Mouse (Mus musculus) testis, adult 2 months (tissue): ENCODE measurements around the gene Prkar2b. TPM values are rescaled to one million over a fixed set of nuclear protein-coding genes. Genes with fewer than 3 reads are reported as not detected.

Experiments
- H3K27ac ChIP-seq: fragments of 200-500 bp; 2 replicates; pipeline ENCODE4 v1.5.1; 2012; ENCODE audit warnings: low read depth, low read length; ENCODE audit not compliant: control insufficient read depth, insufficient read depth
- H3K27me3 ChIP-seq: fragments of 200-500 bp; 2 replicates; pipeline ENCODE4 v1.6.1; 2012; ENCODE audit warnings: mild to moderate bottlenecking, low read length, moderate library complexity; ENCODE audit not compliant: control insufficient read depth, insufficient read depth
- H3K36me3 ChIP-seq: fragments of 200-500 bp; 2 replicates; pipeline ENCODE4 v1.6.1; 2012; ENCODE audit warnings: mild to moderate bottlenecking, low read length; ENCODE audit not compliant: control insufficient read depth, insufficient read depth
- H3K4me1 ChIP-seq: fragments of 200-500 bp; 2 replicates; pipeline ENCODE4 v1.6.1; 2012; ENCODE audit warnings: low read length; ENCODE audit not compliant: control insufficient read depth, insufficient read depth
- H3K4me3 ChIP-seq: fragments of 200-500 bp; 2 replicates; pipeline ENCODE4 v1.5.1; 2012; ENCODE audit warnings: low read depth, mild to moderate bottlenecking, low read length, moderate library complexity, mixed read lengths; ENCODE audit not compliant: control insufficient read depth
- CTCF ChIP-seq: fragments of 200-500 bp; IDR thresholded peaks from 2 replicates; pipeline ENCODE4 v1.5.1; 2012; ENCODE audit warnings: low read depth, mild to moderate bottlenecking, inconsistent platforms, low read length, moderate library complexity; ENCODE audit not compliant: control insufficient read depth, insufficient read depth, insufficient replicate concordance
- POLR2A ChIP-seq: fragments of 200-500 bp; IDR thresholded peaks from 2 replicates; pipeline ENCODE4 v1.6.1; 2012; ENCODE audit warnings: low read depth, mild to moderate bottlenecking, inconsistent platforms, low read length, moderate library complexity; ENCODE audit not compliant: control insufficient read depth
- polyA plus RNA-seq: library from polyadenylated mRNA; depleted of rRNA; stranded (reverse); fragments of >200 nt; gene quantifications from 2 replicates; pipeline ENCODE4 v1.2.3, GENCODE M21; 2012

The Prkar2b gene
- polyA plus RNA-seq, 1 experiment = 3.5 TPM

DNA sequence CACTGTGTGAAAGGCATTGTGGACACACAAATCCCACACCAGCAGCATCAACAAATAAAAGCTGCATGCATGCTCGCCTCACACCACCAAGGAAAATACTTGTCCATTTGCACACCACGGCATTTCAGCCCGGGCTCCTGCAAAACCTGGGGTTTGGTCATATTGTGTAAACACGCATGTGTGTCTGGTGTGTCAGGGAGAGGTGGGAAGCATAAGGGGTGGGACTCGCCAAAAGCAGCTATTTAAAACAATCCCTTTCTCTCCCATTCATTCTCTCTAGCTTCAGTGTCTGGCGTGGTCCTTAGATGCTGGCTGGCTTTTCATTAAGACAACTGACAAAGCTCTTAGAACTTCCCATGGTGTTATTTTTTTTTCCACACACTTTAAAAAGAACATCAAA, 1.4 kb downstream of the Prkar2b start:
- H3K27me3 ChIP-seq = no peaks in the 10 kb centered on the region
- peaks cover 5% of the 10 kb centered on the region for H3K4me1 ChIP-seq
- H3K36me3 ChIP-seq = no peaks in the 10 kb centered on the region
- TF ChIP-seq CTCF = no peak
- no peak for TF ChIP-seq POLR2A
- no peak overlapping the region for H3K27ac ChIP-seq
- H3K4me3 ChIP-seq = no peak overlapping the region

DNA sequence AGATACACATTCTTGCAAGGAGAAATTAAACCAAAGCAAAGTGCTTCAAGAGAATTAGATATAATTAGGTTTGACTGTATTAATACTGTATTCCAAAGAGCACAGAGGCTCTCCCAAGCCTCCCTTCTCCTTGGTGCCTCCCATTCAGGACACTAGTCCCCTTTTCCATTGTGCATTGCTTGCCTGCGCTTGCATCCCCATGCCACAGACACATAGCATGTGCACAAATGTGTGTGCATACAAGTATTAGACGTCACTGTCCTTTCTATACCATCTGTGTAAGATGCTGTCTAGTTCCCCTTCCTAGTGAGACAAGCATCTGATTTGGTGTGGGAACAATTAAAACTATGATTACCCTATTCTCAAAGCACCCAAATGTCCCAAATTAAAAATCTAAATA, 2.0 kb downstream of the Prkar2b start:
- Histone ChIP-seq H3K4me3 (no peak overlapping the region), H3K27ac (no peak overlapping the region)
- TF ChIP-seq POLR2A = no peak
- TF ChIP-seq CTCF = no peak

DNA sequence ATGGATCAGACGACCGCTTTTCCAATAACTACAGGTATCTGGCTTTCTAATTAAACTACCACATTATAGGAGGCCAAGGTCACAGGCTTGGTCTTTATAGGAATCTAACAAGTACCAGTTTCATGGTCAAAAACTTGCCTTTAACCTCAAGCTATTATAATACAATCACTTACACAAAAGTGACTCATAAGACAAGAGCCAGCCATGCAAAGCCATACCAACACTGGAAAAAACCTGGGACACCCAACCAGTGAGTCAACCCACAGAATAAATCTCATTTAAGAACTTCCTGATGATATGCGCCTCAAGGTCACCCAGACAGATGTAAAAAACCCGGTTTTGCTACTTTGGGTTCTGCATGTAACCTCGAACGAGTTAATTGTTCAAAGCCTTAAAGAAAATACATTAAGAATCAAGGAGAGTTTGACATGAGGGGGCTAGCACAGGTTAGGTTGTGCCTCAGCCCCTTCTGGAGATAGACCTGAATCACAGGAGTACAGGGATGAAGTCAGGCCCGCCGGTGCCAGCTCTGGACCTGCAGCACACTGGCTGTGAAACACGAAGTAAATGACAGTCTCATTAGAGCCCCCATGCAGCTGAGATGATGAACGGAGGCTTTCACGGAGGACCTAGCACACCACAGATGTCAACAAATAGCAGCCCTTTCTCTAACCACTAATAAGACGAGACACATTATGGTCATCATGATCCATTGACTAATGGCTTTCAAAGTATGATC, 3.5 kb downstream of the Prkar2b start:
- no peaks in the 10 kb centered on the region for H3K27me3 ChIP-seq
- no peak overlapping the region for H3K27ac ChIP-seq
- TF ChIP-seq CTCF (no peak), POLR2A (no peak)
- peaks cover 5% of the 10 kb centered on the region for H3K4me1 ChIP-seq
- H3K36me3 ChIP-seq = no peaks in the 10 kb centered on the region
- no peak overlapping the region for H3K4me3 ChIP-seq

More for the DNA sequence above, 2.0 kb downstream of the Prkar2b start:
- Histone ChIP-seq H3K27me3 (no peaks in the 10 kb centered on the region), H3K36me3 (no peaks in the 10 kb centered on the region), H3K4me1 (peaks cover 5% of the 10 kb centered on the region)

DNA sequence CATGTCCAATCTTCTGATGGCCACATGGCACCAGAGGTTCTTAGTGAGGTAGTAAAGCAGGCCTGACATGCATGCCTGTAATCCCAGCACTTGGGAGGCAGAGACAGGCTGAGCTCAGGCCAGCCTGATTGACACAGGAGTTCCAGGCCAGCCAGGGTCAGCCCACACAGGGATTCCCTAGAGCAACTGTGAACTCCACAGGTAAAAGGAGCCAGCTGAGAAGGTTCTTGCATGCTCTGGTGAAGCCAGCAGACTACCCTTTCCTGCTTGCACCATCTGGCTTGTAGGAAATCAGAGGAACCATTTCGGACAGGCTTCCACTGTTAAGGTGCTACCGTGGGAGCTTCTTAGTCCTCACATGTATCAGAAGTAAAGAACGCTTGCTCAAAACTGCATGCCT, 5.3 kb downstream of the Prkar2b start:
- Histone ChIP-seq H3K4me1 (peaks cover 5% of the 10 kb centered on the region), H3K36me3 (no peaks in the 10 kb centered on the region), H3K27ac (no peak overlapping the region), H3K4me3 (no peak overlapping the region), H3K27me3 (no peaks in the 10 kb centered on the region)
- no peak for TF ChIP-seq CTCF
- no peak for TF ChIP-seq POLR2A

DNA sequence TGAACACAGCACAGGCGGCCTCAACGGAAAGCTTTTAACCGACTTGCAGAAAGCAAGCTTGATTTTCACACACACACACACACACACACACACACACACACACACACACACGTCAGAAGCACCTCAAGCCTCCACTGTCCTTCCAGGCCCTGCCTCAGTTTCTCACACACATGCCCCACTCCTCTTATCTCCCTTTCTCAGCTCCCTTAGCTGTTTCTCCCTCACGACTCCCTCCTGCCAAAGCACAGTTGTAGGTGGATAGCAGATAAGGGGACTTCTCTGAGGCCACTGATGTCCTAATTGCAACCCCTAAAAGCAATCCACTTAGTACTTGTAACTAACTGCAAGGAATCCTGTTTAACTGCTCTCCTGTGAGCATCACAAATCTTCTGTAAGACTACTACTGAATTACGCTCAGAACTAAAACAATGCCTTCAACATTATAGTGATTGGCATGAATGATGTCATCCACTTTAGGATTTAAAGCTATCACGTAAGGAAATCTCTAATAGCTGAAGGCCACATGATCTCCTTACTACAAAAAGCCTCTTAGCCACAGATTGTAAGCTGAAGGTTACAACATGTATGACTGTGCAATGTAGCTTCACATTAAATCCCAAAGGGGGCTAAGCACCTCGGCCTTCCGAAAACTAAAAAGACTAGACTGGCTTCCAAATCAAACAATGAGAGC, 6.5 kb downstream of the Prkar2b start:
- Histone ChIP-seq H3K36me3 (no peaks in the 10 kb centered on the region), H3K27me3 (no peaks in the 10 kb centered on the region), H3K27ac (no peak overlapping the region), H3K4me3 (no peak overlapping the region), H3K4me1 (no peaks in the 10 kb centered on the region)
- TF ChIP-seq CTCF = no peak
- TF ChIP-seq POLR2A = no peak

DNA sequence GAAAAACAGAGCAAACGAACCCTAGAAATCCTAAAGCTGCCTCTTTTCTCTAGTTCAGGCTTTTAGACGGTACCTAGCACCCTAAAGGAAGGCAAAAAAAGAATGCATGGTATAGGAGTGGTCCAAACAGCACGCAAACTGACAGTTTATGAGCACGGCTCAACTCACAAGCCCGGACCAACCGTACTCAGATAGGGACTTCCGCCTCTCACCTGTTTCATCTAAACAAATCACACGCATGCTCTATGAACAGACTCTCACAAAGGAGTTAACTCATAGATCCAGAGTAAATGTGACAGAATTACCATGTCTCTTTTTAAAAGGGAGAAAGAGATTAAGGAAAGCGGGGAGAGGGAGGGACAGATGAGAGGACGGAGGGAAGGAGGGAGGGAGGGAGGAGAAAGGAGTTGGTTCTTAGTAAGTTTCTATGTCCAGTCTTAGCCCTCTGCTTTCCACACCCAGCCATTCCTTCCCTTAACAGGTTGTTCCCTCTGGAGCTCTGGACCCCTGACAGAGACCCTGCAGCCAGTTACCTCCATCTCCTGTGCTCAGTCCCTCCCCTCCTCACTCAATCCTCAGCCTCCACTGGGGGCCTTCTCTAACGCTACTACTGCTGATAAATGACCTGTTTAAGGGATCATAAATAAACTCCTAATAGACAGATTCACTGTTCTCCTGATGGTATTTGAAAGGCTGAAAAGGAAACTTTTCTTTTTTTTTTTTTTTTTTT, 7.3 kb downstream of the Prkar2b start:
- Histone ChIP-seq H3K4me3 (peak overlapping the region; percentile 6), H3K27ac (peak overlapping the region; percentile 49; the same call in 1 of the 2 replicates), H3K27me3 (no peaks in the 10 kb centered on the region), H3K36me3 (no peaks in the 10 kb centered on the region), H3K4me1 (no peaks in the 10 kb centered on the region)
- TF ChIP-seq CTCF (no peak), POLR2A (no peak)

DNA sequence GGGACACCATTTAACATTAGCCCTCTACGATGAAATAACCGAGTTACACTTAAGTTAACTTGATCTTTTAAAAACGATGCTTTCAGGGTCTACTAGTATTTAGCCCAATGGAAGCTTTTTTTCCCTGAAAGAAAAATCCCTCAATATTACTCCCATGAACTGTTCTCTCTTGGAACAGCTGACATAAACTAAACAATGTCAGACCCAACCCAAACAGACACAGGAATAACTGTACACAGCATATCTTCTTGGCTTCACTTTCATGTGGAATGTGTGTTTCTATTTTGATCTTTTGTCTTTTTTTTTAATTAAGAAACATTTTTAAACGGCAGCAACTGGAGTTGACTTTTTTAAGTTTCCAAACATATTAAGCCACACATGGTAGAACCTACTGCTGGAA, 8.2 kb downstream of the Prkar2b start:
- Histone ChIP-seq H3K27me3 (no peaks in the 10 kb centered on the region), H3K27ac (no peak overlapping the region), H3K4me1 (no peaks in the 10 kb centered on the region), H3K4me3 (no peak overlapping the region), H3K36me3 (no peaks in the 10 kb centered on the region)
- TF ChIP-seq CTCF = no peak
- no peak for TF ChIP-seq POLR2A
